11 mouse cellular contexts compared by ENCODE assay signal in the genomic region with DNA sequence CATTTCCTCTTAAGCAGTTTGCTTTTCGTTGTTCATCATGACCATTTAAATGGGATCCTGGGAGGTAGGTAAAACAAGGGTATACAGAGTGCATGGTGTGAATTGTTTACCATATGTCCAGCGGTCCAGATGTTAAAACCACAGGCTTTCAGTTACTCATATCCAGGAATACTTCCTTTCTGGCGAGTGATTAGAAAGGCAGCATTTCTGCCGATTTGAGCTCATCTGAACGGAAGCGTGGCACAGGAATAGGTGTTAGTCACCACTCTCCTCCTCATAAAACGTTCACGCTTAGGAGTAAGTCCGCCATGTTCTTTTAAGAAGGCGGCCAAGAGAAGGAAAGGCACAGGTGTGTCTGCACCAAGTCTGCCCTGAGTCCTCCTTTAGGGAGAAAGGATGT. TPM values are rescaled to one million over a fixed set of nuclear protein-coding genes. Genes with fewer than 3 reads are reported as not detected.
DNase-seq lines count a peak whose midpoint lies in the region; ATAC-seq and TF ChIP-seq lines count a peak whose summit lies in the region.
"Had no signal": no experiment of that assay in that cellular context is flagged by ENCODE, and none has a peak within 500 bp of the region (broad histone marks: within the 10 kb centered on the region; RNA-seq: fewer than 3 reads in every experiment).

No protein-coding gene starts in this region.

- H3K9me3 ChIP-seq in heart, embryonic 12.5 days (replicated peaks) = no peaks in the 10 kb centered on the region
- no peaks in the 10 kb centered on the region for H3K9me3 ChIP-seq in lung, embryonic 15.5 days
- H3K9me3 ChIP-seq in embryonic facial prominence, embryonic 14.5 days (ENCODE audit: control insufficient read depth, low read length) = no peaks in the 10 kb centered on the region
- H3K9me3 ChIP-seq in midbrain, postnatal 0 days (ENCODE audit: low read length) = no peaks in the 10 kb centered on the region

- ATAC-seq in heart, embryonic 12.5 days (ENCODE audit: insufficient number of reproducible peaks, low FRiP score) = no peak
- no peak for ATAC-seq in lung, embryonic 15.5 days (ENCODE audit: borderline replicate concordance, extremely low read depth, low FRiP score, low TSS enrichment)
- ATAC-seq in embryonic facial prominence, embryonic 14.5 days (ENCODE audit: low read depth) = no peak
- ATAC-seq in midbrain, postnatal 0 days (ENCODE audit: low FRiP score) = no peak

- H3K27me3 ChIP-seq in heart, embryonic 12.5 days (replicated peaks) = no peaks in the 10 kb centered on the region
- H3K27me3 ChIP-seq in lung, embryonic 15.5 days = no peaks in the 10 kb centered on the region
- H3K27me3 ChIP-seq in embryonic facial prominence, embryonic 14.5 days (replicated peaks; ENCODE audit: control insufficient read depth, insufficient read depth, low read length) = no peaks in the 10 kb centered on the region
- H3K27me3 ChIP-seq in midbrain, postnatal 0 days (ENCODE audit: insufficient read depth, low read length) = no peaks in the 10 kb centered on the region

- TF ChIP-seq CTCF in midbrain, postnatal 0 days (IDR thresholded peaks at IDR 0.05) = no peak

- WGBS in heart, embryonic 12.5 days = 84% methylated on average over 10 of the region's 10 CpGs
- WGBS in lung, embryonic 15.5 days = 77% methylated on average over 10 of the region's 10 CpGs
- 77% methylated on average over 10 of the region's 10 CpGs for WGBS in embryonic facial prominence, embryonic 14.5 days
- 90% methylated on average over 10 of the region's 10 CpGs for whole genome bisulfite sequencing in midbrain, postnatal 0 days

- peaks cover 42% of the 10 kb centered on the region for H3K36me3 ChIP-seq in heart, embryonic 12.5 days
- peaks cover 35% of the 10 kb centered on the region for H3K36me3 ChIP-seq in lung, embryonic 15.5 days
- peaks cover 43% of the 10 kb centered on the region for H3K36me3 ChIP-seq in embryonic facial prominence, embryonic 14.5 days (ENCODE audit: control insufficient read depth, insufficient read depth, low read length)
- peaks cover 25% of the 10 kb centered on the region for H3K36me3 ChIP-seq in midbrain, postnatal 0 days (ENCODE audit: insufficient read depth, low read length)

- peaks cover 16% of the 10 kb centered on the region for H3K4me1 ChIP-seq in heart, embryonic 12.5 days (replicated peaks)
- H3K4me1 ChIP-seq in lung, embryonic 15.5 days = peaks cover 13% of the 10 kb centered on the region
- peaks cover 15% of the 10 kb centered on the region for H3K4me1 ChIP-seq in embryonic facial prominence, embryonic 14.5 days (ENCODE audit: control insufficient read depth, insufficient read depth, low read length)
- H3K4me1 ChIP-seq in midbrain, postnatal 0 days (ENCODE audit: insufficient read depth, low read length) = no peaks in the 10 kb centered on the region

- H3K4me2 ChIP-seq in heart, embryonic 12.5 days = no peak overlapping the region
- peak overlapping the region; percentile 75; the same call in 1 of the 2 replicates for H3K4me2 ChIP-seq in lung, embryonic 15.5 days
- peak overlapping the region; percentile 56; the same call in 1 of the 2 replicates for H3K4me2 ChIP-seq in embryonic facial prominence, embryonic 14.5 days (ENCODE audit: low read depth, low read length)
- H3K4me2 ChIP-seq in midbrain, postnatal 0 days (ENCODE audit: low read depth, low read length, poor library complexity, severe bottlenecking) = no peak overlapping the region

- no peak overlapping the region for H3K4me3 ChIP-seq in heart, embryonic 12.5 days
- no peak overlapping the region for H3K4me3 ChIP-seq in lung, embryonic 15.5 days
- no peak overlapping the region for H3K4me3 ChIP-seq in embryonic facial prominence, embryonic 14.5 days (ENCODE audit: low read depth, low read length)
- no peak overlapping the region for H3K4me3 ChIP-seq in midbrain, postnatal 0 days (ENCODE audit: low read depth, low read length)

- peak overlapping the region; percentile 41; the same call in 1 of the 2 replicates for H3K9ac ChIP-seq in heart, embryonic 12.5 days
- H3K9ac ChIP-seq in lung, embryonic 15.5 days = 0 out of 2 replicates have a peak overlapping the region, but pooled peaks have one; percentile 99
- peak overlapping the region; percentile 95 for H3K9ac ChIP-seq in embryonic facial prominence, embryonic 14.5 days (ENCODE audit: low read depth, low read length)
- peak overlapping the region; percentile 29; the same call in 1 of the 2 replicates for H3K9ac ChIP-seq in midbrain, postnatal 0 days (replicated peaks; ENCODE audit: low read length, poor library complexity, severe bottlenecking)

- no peak for DNase-seq in heart, adult 9 months (ENCODE audit: low spot score in 2 of 2)
- no peak for DNase-seq in lung, postnatal 4 days
- no peak for DNase-seq in embryonic facial prominence, embryonic 14.5 days (ENCODE audit: low spot score)
- DNase-seq in midbrain, postnatal 0 days (ENCODE audit: low spot score) = no peak
- no peak for DNase-seq in right cerebral cortex, adult 18-20 months
- no peak for DNase-seq in adipocyte (ENCODE audit: low spot score)
- DNase-seq: cerebellum, postnatal 14 days; kidney, postnatal 14 days; left cerebral cortex, postnatal 4 days had no signal

- H3K27ac ChIP-seq in heart, embryonic 12.5 days (ENCODE audit: poor library complexity, severe bottlenecking) = no peak overlapping the region
- H3K27ac ChIP-seq in lung, embryonic 15.5 days = no peak overlapping the region
- H3K27ac ChIP-seq in embryonic facial prominence, embryonic 14.5 days (replicated peaks; ENCODE audit: low read depth, low read length) = no peak overlapping the region
- H3K27ac ChIP-seq in midbrain, postnatal 0 days (ENCODE audit: low read depth, low read length) = no peak overlapping the region

RNA-seq across cellular contexts. Expression of gene Tada1, which starts 2.4 kb away (rescaled TPM):
- 30.3 and 32.1 TPM in 2 replicates for polyA plus RNA-seq in heart, embryonic 12.5 days (2016; fragmentation: Nextera tagmentation; extraction: Ambion mirVana)
- 59.6 and 61.5 TPM in 2 replicates for polyA plus RNA-seq in lung, embryonic 15.5 days (2015; fragmentation: Nextera tagmentation; extraction: Ambion mirVana)
- polyA plus RNA-seq in embryonic facial prominence, embryonic 14.5 days (2014; fragmentation: Nextera tagmentation; extraction: Ambion mirVana) = 50.9 and 57.2 TPM in 2 replicates
- 57.1 and 65.9 TPM in 2 replicates for total RNA-seq in midbrain, postnatal 0 days (2014; rRNA removed)
- polyA plus RNA-seq in midbrain, postnatal 0 days (2015; fragmentation: Nextera tagmentation; extraction: Ambion mirVana) = 64.7 and 69.1 TPM in 2 replicates

RNA-seq across cellular contexts. Expression of gene Pogk, which starts 28.3 kb away (rescaled TPM):
- polyA plus RNA-seq in heart, embryonic 12.5 days (2016; fragmentation: Nextera tagmentation; extraction: Ambion mirVana) = 15.3 and 17.4 TPM in 2 replicates
- polyA plus RNA-seq in lung, embryonic 15.5 days (2015; fragmentation: Nextera tagmentation; extraction: Ambion mirVana) = 10.5 and 11.3 TPM in 2 replicates
- 17.3 and 19.0 TPM in 2 replicates for polyA plus RNA-seq in embryonic facial prominence, embryonic 14.5 days (2014; fragmentation: Nextera tagmentation; extraction: Ambion mirVana)
- total RNA-seq in midbrain, postnatal 0 days (2014; rRNA removed) = 77.9 and 86.9 TPM in 2 replicates
- 20.1 and 22.0 TPM in 2 replicates for polyA plus RNA-seq in midbrain, postnatal 0 days (2015; fragmentation: Nextera tagmentation; extraction: Ambion mirVana)

Comparison
In these comparisons a context has a peak if more than half of its experiments do, and no peak if none do; other contexts are left out.
1. H3K4me2 ChIP-seq: peak in lung, embryonic 15.5 days (single experiment) and embryonic facial prominence, embryonic 14.5 days (single experiment); none in heart, embryonic 12.5 days (single experiment) and midbrain, postnatal 0 days (single experiment).
2. H3K9ac ChIP-seq: peak in every context shown above with its lines; median percentile 99 in lung, embryonic 15.5 days; 95 in embryonic facial prominence, embryonic 14.5 days; 41 in heart, embryonic 12.5 days; 29 in midbrain, postnatal 0 days.